Mouse (Mus musculus) olfactory bulb, adult 2 months (tissue): Measurements from ENCODE around the gene Cmya5. TPM values are rescaled to one million over a fixed set of nuclear protein-coding genes. Genes with fewer than 3 reads are reported as not detected.
"Not testable (repeated sequence)": the region's sequence is repeated elsewhere in the genome, so short reads cannot be mapped to it uniquely, and the experiment has no call there.

Source experiments
- H3K27ac ChIP-seq: fragments of 200-500 bp; 2 replicates; pipeline ENCODE4 v1.5.1; 2012; ENCODE audit warnings: low read depth, low read length; ENCODE audit not compliant: insufficient read depth
- H3K4me1 ChIP-seq: fragments of 200-500 bp; 2 replicates; pipeline ENCODE4 v1.6.1; 2012; ENCODE audit warnings: low read length; ENCODE audit not compliant: control insufficient read depth, insufficient read depth
- H3K4me3 ChIP-seq: fragments of 200-500 bp; 2 replicates; pipeline ENCODE4 v1.5.1; 2012; ENCODE audit warnings: mild to moderate bottlenecking, low read depth, low read length, moderate library complexity; ENCODE audit not compliant: insufficient read depth
- CTCF ChIP-seq: fragments of 200-500 bp; IDR thresholded peaks from 2 replicates; pipeline ENCODE4 v1.5.1; 2012; ENCODE audit warnings: low read depth, mild to moderate bottlenecking, low read length, moderate library complexity; ENCODE audit not compliant: insufficient read depth
- POLR2A ChIP-seq: fragments of 200-500 bp; IDR thresholded peaks from 2 replicates; pipeline ENCODE4 v1.6.1; 2012; ENCODE audit warnings: mild to moderate bottlenecking, low read depth, low read length, moderate library complexity; ENCODE audit not compliant: insufficient read depth
- WGBS: fragments of 180-500 bp; shearing (Covaris S2); methylation state at CpG from one replicate; pipeline ENCODE4 v1.1.7; 2018; 5-methylcytosine and 5-hydroxymethylcytosine counted together
- polyA plus RNA-seq: library from polyadenylated mRNA; stranded (reverse); fragments of >200 nt; gene quantifications from 2 replicates; pipeline ENCODE4 v1.2.4, GENCODE M21; 2012; ENCODE audit warnings: low replicate concordance; ENCODE audit not compliant: missing spikeins, insufficient read depth, insufficient read length

Cmya5 gene
- not detected in 2 replicates for polyA plus RNA-seq

DNA sequence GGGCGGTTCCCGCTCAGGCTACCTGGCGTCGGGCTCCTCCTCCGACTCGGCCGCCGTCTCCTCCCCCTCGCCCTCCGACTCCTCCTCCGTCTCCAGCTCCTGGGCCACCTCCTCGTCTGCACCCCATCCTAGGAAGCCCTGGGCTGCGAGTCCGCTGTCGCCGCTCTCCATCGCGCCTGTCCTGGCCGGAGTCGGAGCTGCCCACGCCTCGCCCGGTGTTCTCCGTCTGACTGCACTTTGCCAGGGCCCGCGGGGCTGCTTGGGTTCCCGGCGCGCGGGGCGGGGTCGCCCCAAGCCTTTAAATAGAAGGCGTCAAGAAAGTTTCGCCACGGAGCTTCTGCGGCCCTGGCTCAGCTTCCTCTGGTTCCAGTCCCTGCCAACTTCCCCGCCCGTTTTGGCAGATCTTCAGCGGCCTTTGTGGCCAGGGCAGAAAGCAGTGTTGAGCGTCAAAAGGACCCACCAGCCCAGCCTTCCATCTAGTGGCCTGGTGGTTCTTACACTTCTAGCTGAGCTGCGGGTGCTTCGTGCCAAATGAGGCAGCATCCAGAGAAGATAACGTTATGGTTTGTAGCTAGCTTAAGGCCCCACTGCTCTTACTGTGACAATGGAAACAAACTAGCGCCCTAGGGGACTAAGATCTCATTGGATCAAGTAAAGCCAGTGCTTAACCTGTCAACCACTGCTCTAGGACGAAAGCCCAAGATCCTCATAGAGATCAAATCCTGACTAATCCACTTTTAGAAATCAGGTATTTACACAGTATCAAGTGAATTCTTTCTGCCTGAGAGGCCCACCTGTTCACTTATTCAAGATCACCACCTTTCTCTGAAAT lies at the start of gene Cmya5:
Gene Cmya5 (minus strand): TSS at position 389 of the 832 bp plus-strand sequence.
- H3K4me1 ChIP-seq: peaks cover 9% of the 10 kb centered on the region; the same call in 1 of the 2 replicates
- peak within 1 kb of the TSS; percentile 45; the same call in 1 of the 2 replicates for H3K27ac ChIP-seq
- WGBS: 1% methylated on average over 36 of the region's 45 CpGs

DNA sequence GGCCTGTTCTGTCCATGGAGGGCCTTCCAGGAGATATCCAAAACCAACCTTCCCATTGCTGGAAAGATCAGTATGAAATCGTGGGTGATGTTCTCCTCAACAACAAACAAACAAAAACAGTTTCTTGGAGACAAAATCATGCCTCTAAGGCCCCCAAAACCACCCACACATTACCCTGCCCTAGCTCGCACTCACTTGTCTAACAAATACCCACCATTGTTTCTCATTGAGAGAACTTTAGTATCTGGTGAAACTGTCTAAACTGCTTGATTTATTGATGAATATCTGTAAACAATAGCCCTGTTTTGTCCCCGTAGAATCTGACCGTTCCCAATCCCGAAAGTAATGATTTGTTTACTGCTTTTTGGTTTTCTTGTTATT lies 48.1 kb upstream of the Cmya5 start:
- no peaks in the 10 kb centered on the region for H3K4me1 ChIP-seq
- peak overlapping the region; percentile 78 for H3K27ac ChIP-seq
- no peak for TF ChIP-seq CTCF
- no peak for TF ChIP-seq POLR2A
- WGBS: 53% methylated on average over 5 of the region's 5 CpGs
- peak overlapping the region; percentile 87 for H3K4me3 ChIP-seq

More for the DNA sequence above, at the start of gene Cmya5:
- peak within 1 kb of the TSS; percentile 57 for H3K4me3 ChIP-seq
- TF ChIP-seq POLR2A (0 out of 2 replicates have a peak, but pooled peaks have one; percentile 27), CTCF (0 out of 2 replicates have a peak, but pooled peaks have one; percentile 21)

DNA sequence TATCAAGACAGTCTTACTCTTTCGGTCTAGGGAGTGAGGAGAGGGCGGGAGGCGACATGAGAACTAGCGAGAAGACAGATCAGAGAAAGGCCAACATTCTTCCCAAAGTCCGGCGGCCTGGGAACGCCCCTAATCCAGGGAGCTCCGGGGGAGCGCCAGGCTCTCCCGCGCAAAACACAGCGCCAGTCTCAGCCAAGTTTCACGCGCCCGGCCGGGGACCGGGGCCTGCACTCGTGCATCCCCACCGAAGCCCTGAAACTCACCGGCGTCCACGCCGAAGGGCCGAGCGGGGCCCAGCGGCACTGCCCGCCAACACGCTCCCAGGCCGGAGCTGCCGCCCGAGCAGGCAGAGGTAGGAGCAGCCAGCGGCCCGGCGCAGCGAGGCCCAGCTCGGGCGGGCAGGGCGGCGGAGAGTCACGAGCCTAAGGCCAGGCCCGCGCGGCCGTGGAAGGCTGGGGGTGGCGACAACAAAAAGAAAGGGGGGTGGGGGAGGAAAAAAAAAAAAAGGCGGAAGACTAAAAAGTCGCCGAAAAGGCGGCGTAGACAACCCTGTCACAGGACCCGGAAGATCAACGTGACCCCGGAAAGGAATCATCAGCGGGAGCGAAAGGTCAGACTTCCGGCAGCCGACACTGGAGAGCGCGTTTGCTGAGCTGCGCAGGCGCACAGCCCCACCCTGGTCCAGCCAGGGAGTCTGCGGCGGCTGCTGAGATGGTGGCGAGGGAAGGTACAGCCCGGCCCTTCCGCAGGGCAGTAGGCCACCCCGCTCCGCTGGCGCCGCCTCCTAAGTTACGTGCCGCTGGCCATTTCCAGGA lies 47.5 kb upstream of the Cmya5 start, which contains the start of gene Tent2:
Gene Tent2 (minus strand): TSS at position 555 of the 815 bp plus-strand sequence.
- TF ChIP-seq CTCF (no peak), POLR2A (peak; percentile 92)
- under 1% methylated on average over 71 of the region's 72 CpGs for WGBS
- no peaks in the 10 kb centered on the region for H3K4me1 ChIP-seq
- H3K4me3 ChIP-seq: peak within 1 kb of the TSS; percentile 87
- peak within 1 kb of the TSS; percentile 78 for H3K27ac ChIP-seq

DNA sequence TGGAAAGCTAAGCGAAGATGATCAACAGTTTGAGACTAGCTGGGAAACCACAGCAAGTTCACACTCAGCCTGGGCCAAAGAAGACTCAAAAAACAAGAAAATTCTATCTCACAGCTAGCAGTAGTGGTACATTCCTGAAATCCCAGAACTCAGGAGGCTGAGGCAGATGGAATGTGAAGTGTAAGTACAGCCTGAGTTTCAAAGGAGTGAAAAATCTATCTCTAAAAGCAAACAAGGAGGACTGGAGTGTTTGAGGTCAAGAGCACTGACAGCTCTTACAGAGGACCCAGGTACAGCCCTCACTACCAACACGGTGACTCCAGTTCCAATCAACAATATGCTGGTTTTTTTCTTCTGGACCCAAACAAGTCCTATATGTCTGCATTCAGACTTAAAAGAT lies 44.9 kb upstream of the Cmya5 start:
- Histone ChIP-seq H3K27ac (no peak overlapping the region), H3K4me1 (no peaks in the 10 kb centered on the region), H3K4me3 (no peak overlapping the region)
- TF ChIP-seq CTCF (no peak), POLR2A (no peak)
- 87% methylated on average over 2 of the region's 2 CpGs for whole genome bisulfite sequencing

DNA sequence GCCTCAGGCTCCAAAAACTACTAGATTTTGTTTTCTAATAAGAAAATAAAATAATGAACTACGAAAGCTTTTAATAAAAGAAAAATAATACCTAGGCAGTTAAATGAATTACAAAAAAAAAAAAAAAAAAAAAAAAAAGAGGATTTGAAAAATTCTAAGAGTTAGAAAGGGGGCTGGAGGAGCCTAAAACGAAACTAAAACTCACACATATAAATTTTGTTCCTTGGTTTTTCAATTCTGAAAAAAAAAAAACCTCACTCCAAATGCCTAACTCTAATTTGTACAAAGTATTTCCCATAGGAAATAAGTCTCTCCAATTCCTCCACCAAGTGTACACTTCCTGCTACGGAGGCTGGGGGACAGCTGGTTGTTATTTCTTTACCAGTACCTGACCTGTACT lies 44.2 kb upstream of the Cmya5 start:
- WGBS: 86% methylated on average over 3 of the region's 3 CpGs
- H3K4me3 ChIP-seq: no peak overlapping the region
- no peaks in the 10 kb centered on the region for H3K4me1 ChIP-seq
- no peak overlapping the region for H3K27ac ChIP-seq
- no peak for TF ChIP-seq CTCF
- no peak for TF ChIP-seq POLR2A

DNA sequence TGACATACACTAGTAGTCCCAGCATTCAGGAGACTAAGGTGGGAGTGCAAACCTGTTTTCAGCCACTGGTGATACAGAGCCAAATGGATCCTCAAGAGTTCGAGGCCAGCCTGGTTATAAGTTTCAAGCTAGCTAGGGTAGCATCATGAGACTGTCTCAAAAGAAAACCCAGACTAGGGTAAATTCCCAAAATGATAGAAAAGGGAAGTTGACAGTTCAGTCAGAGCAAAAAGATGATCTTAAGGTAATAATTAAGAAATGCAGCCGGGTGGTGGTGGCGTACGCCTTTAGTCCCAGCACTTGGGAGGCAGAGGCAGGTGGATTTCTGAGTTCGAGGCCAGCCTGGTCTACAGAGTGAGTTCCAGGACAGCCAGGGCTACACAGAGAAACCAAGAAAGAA lies 43.3 kb upstream of the Cmya5 start:
- not testable (repeated sequence) for H3K4me3 ChIP-seq, H3K4me1 ChIP-seq, H3K27ac ChIP-seq
- WGBS: 96% methylated on average over 5 of the region's 5 CpGs

DNA sequence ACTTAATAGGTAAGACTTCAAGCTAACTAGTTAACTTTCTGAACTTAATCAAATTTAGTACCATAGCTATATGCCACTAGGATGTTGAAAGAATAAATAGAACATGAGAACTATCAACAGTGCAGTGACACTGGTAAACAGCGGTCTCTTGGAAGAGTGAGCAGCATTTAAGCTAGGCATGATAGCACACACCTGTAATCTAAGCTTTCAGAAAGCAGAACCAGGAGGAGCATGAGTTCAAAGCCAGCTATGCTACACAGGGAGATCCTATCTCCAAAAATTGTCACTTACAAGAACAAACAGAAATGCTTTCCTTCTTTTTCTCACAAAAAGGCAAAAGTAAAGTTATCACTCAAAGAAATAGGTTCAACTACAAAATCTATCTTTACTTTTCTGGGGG lies 35.8 kb upstream of the Cmya5 start:
- TF ChIP-seq CTCF (no peak), POLR2A (no peak)
- no peak overlapping the region for H3K4me3 ChIP-seq
- 57% methylated on average over 1 of the region's 1 CpGs for whole genome bisulfite sequencing
- H3K27ac ChIP-seq: no peak overlapping the region
- no peaks in the 10 kb centered on the region for H3K4me1 ChIP-seq

DNA sequence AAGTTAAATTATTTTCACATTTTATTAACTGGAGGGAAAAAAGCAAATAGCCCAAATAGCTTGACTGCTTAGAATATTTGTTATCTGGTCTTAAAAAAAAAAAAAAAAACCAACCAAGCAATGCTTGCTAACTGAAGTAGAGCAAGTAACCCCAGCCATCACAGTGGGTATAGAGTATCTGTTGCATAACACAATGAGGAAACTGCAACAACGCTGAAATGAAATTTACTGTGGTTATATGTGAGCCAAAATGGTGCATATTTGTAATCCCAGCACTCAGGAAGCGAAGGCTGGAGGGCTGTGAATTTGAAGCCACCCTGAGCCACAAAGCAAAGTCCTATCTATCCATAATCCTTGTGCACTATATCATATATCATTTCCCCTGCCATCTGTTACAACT lies 35.0 kb upstream of the Cmya5 start:
- H3K4me1 ChIP-seq: no peaks in the 10 kb centered on the region
- no peak overlapping the region for H3K27ac ChIP-seq
- 73% methylated on average over 2 of the region's 2 CpGs for WGBS
- H3K4me3 ChIP-seq: no peak overlapping the region
- no peak for TF ChIP-seq POLR2A
- no peak for TF ChIP-seq CTCF

DNA sequence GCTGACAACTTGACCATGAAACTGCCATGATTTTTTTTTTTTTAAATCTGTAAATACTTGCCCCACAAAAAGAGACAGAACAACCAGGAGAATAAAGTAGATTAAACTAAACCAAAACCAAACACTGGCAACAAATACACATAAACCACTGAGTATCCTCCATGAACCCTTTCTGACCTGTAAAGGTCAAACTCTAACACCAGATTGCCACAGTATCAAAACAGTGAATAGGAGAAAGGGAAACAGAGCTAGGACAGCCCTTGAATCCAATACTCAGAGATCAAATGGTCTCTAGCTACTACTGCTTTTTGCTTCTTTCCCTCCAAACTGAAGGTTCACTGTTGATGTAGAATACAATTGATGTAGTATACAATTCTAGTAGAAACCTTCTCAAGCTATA lies 33.0 kb upstream of the Cmya5 start:
- TF ChIP-seq POLR2A (no peak), CTCF (no peak)
- H3K4me3 ChIP-seq: no peak overlapping the region
- no peaks in the 10 kb centered on the region for H3K4me1 ChIP-seq
- no peak overlapping the region for H3K27ac ChIP-seq
